Mouse (Mus musculus) stomach, postnatal 0 days (tissue): ENCODE data around the gene Rxrb.

Experiments
- CTCF ChIP-seq: IDR thresholded peaks from 2 replicates; pipeline ENCODE4 v1.5.1; 2016; ENCODE audit warnings: antibody characterized with exemption, low read depth, mild to moderate bottlenecking, moderate library complexity
- EP300 ChIP-seq: optimal IDR thresholded peaks from 2 replicates; pipeline ENCODE3; 2016; ENCODE audit warnings: antibody characterized with exemption

- TF ChIP-seq CTCF (no peak), EP300 (no peak)
Observed at GRCm38 (mm10) chr17:34036647-34037046, 5.0 kb downstream of the Rxrb start.
